Mouse (Mus musculus): ENCODE data around the gene Klhdc3.

The Klhdc3 gene

DNA sequence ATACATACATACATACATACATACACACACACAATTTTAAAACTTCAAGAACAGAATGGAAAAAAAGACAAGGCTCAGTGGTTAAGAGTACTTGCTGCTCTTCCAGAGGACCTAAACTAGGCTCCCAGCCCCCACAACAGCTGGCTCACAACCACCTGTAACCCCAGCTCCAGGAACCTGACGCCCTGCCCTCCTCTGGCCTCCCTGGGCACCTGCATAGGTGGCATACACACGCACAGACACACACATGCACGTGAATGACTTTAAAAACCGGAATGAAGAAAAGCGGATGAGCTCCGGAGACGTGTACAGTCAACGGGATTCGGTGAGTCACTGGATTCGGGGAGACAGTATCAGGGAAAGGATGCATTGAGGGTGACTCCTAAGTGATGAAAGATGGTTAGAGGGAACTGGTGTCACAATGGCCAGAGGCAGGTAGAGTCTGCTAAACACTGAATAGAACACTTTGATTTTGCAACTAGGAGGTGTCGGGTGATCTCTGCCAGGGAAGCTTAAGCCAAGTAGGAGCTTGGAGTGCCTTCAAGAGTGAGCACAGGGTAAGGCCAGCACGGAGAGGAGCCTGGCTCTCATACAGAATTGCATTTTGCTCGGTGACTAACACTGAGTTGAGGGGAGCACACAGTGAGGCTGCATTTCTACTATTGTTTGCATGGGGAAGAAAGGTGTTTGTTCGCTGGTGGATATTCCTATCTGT is 25.8 kb upstream of the Klhdc3 start:
- TF ChIP-seq GATA4 (IDR thresholded peaks at IDR 0.05; ENCODE audit: insufficient replicate concordance, low read length), result no peak

GRCm38 (mm10) chr17:46704887-46705835 is 24.4 kb upstream of the Klhdc3 start, which contains the start of gene Ppp2r5d:
Ppp2r5d (minus strand) TSS chr17:46705111.
- TF ChIP-seq GATA4 (IDR thresholded peaks at IDR 0.05; ENCODE audit: insufficient replicate concordance, low read length), result no peak

DNA sequence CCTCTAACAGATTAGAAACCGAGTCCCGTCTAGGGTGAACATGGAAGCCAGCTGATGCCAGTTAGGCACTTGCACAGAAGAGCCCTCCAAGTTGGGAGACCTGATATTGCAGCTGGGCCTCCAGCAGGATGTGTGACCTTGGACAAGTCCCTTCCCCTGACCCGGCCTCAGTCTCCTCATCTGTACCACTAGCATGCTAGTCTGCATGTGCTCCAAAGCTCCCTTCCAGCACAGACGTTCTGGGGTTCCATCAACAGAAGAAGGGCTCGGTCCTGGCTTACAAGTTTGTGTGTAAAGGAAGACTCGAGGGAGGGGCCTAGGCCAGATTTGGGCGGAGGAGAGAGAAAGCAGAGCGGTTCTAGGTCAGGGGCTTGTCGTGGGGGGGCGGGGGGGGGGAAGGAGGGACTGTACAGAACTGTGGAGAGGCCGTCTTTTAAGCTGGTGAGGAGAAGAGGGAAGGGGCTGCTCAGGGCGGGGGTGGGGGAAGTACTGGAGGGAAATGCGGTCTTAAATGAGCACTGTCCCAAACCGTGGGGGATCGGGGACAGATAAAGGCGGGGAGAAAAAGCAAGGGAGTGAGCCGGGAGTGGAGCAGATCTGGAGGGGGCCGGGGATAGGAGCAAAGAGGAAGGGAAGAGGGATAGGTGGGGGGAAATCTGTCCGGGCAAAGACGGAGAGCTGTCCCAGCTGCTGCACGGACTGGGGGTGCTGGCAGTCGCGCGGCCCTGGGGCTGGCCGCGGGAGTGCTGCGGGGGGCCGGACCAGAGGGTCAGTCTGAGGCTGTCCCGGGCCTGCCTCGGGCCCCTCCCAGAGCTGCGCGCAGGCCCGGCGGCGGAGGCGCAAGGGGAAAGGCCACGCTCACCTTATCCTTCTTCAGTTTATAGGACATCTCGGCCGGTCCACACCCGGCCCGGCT is 23.5 kb upstream of the Klhdc3 start:
- TF ChIP-seq GATA4 (IDR thresholded peaks at IDR 0.05; ENCODE audit: insufficient replicate concordance, low read length), result no peak

DNA sequence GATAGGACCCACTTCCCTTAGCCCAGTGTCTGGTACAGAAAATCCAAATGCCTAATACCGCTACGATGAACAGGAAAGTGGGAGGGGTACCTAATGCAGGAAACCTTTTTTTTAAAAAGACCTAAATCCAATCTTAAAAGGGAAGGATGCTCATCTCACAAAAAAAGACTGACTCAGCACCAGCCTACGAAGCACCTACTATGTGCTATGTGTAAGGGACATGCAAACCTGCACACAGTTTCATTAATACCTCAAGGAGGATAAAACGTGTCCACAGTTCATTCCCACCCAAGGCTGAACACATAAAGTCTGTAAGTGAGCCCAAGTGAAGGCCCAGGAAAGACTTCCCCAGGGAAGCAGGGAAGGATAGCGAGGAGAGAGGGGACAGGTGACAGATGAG is 21.8 kb upstream of the Klhdc3 start:
- TF ChIP-seq GATA4 (IDR thresholded peaks at IDR 0.05; ENCODE audit: insufficient replicate concordance, low read length), result no peak

GRCm38 (mm10) chr17:46702100-46702499 is 21.4 kb upstream of the Klhdc3 start:
- no peak for TF ChIP-seq GATA4 (IDR thresholded peaks at IDR 0.05; ENCODE audit: insufficient replicate concordance, low read length)

DNA sequence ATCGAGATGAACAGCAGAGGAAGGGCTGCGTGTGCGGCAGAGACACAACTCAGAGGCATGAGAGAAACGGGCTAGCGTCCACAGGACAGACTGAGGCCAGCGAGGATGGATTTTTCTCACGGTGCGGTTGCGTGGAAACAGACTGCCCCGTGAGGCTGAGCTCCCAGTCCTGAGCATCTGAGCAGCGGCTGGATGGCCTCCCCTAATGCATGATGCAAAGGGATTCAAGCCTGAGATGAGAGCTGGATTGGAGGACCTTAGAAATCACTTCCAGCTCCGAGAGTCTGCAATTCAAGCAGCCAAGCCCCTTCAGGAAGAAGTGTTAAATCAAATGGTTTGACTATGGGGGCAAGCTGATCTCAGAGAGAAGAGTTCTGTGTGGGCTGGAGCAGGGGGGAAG is 20.8 kb upstream of the Klhdc3 start:
- TF ChIP-seq GATA4 (IDR thresholded peaks at IDR 0.05; ENCODE audit: insufficient replicate concordance, low read length), result no peak

DNA sequence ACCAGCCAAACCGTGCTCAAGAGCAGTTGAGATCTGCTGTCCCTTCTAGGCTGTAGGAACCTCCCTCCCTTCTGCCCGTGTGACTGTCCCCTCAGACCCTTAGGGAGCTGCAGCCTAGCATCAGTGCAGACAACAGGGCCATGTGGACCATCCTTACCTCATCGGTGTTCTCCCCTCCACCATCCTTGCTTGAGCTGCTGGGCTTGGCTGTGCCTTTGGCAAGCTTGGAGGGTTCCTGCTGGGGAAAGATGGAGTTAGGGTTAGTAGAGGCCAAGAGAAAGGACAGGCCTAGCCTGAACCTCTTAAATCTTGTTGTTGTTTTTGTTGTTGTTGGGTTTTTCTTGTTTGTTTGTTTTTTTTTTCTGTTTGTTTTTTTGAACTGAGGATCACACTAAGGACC is 19.2 kb upstream of the Klhdc3 start:
- no peak for TF ChIP-seq GATA4 (IDR thresholded peaks at IDR 0.05; ENCODE audit: insufficient replicate concordance, low read length)

DNA sequence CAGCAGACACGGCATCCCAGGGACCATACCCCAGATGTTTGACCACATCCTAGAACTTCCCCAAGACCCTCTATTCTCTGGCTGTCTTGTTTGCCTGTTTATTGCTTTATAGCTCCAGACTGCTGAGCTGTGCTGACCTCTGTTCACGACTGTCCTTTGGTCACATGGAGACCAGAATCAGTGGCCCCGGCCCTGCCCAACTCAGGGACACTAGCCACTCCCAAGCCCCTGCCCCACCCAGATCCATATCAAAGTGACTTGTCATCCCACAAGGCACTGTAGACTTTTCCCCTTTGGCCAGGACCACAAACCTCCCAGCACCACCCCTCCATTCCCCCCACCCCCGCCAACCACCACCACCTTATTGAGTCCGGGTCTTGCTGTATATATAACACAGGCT is 18.5 kb upstream of the Klhdc3 start:
- TF ChIP-seq GATA4 (IDR thresholded peaks at IDR 0.05; ENCODE audit: insufficient replicate concordance, low read length), result no peak

- no peak for TF ChIP-seq GATA4 (IDR thresholded peaks at IDR 0.05; ENCODE audit: insufficient replicate concordance, low read length)
Observed at GRCm38 (mm10) chr17:46698515-46698914, 17.8 kb upstream of the Klhdc3 start.

GRCm38 (mm10) chr17:46694517-46695063 is 13.9 kb upstream of the Klhdc3 start:
- TF ChIP-seq GATA4 (IDR thresholded peaks at IDR 0.05; ENCODE audit: insufficient replicate concordance, low read length), result no peak

GRCm38 (mm10) chr17:46691390-46691789 is 10.7 kb upstream of the Klhdc3 start:
- no peak for TF ChIP-seq GATA4 (IDR thresholded peaks at IDR 0.05; ENCODE audit: insufficient replicate concordance, low read length)

- TF ChIP-seq GATA4 (IDR thresholded peaks at IDR 0.05; ENCODE audit: insufficient replicate concordance, low read length), result no peak
Observed at GRCm38 (mm10) chr17:46690665-46691064, 10.0 kb upstream of the Klhdc3 start.

GRCm38 (mm10) chr17:46685913-46686312 is 5.2 kb upstream of the Klhdc3 start:
- no peak for TF ChIP-seq GATA4 (IDR thresholded peaks at IDR 0.05; ENCODE audit: insufficient replicate concordance, low read length)

DNA sequence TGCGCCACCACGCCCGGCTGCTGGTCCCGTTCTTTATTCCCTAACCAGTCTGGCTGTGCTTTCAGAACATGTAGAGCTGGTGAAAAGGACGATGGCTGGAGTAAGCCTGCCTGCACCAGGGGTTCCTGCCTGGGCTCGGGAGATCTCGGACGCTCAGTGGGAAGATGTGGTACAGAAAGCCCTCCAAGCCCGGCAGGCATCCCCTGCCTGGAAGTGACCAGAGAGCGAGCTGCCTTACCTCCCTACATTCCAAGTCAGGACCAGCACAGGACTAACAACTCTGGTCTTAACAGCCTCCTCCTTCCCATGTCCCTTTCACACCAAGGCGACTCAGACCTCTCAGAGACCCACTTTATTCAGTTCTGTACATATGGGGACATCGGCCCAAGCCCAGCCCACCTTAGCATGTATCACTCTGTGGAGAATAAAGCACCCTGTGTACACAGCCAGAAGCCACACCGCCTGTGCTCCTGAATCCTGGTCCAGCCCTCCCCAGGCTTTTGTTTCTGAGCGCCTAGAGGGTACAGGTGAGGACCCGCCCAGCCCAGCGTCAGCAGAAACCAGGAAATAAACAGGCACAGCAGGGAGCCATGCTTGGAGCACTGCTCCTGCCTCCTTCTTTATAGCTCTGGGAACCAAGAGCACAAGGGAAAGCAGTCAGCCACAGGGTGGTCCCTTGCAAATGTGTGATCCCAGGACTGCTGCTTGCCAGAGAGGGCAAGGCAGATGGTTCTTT is 2.1 kb upstream of the Klhdc3 start:
- no peak for TF ChIP-seq GATA4 (IDR thresholded peaks at IDR 0.05; ENCODE audit: insufficient replicate concordance, low read length)
